Mouse (Mus musculus) left cerebral cortex, postnatal 4 days (tissue): ENCODE data around the gene S1pr1. TPM values are rescaled to one million over a fixed set of nuclear protein-coding genes. Genes with fewer than 3 reads are reported as not detected.

ENCODE experiments used
- DNase-seq: peaks from one replicate; pipeline ENCODE4 v3.0.0-alpha.2; 2022
- intact Hi-C: fragments of 180-260 bp; cut with DNase I; formaldehyde crosslinking; loops from one replicate; pipeline ENCODE4 v1.15.1; 2025
- total RNA-seq, 2 experiments: library from RNA; stranded (reverse); gene quantifications; 2 replicates each; pipeline ENCODE4 v1.2.3; 2021

The S1pr1 gene
- total RNA-seq, 2 experiments from 2014 or later = 27.0 to 27.5 TPM

DNA sequence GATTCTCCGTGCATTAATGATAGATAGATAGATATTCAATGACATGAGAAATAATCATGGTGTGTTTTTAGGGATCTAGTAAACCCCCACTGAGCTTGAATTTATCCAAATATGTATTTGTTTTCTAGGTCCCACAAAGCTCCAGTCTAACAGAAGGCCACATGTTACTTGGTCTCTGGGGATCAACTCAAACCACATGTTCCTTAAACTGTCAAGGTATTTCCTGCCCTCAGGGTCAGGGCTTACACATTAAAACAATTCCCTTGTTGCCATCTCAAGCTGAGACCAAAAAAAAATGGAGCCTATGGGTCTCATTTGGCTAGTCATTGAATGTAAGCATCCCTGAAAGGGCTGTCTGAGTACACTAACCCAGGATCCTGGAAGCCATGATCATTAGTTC lies 33.7 kb downstream of the S1pr1 start:
- intact Hi-C loops = no loop called here
- no peak for DNase-seq

DNA sequence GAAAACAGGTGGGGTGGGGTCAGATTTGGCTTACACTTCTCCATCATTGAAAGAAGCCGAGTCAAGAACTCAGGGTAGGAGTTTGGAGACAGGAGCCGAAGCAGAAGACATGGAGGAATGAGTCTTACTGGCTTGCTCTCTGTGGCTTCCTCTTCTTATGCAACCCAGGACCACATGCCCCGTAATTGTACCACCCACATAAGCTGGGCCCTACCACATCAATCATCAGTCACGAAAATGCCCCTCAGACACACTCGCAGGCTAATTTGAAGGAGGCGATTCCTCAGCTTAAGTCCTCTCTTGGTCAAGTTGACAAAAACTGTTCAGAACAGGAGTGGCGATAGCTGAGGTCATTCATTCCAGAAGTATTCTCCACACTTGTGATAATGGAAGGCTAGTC lies 35.9 kb downstream of the S1pr1 start:
- no peak for DNase-seq
- intact Hi-C loops = no loop called here

DNA sequence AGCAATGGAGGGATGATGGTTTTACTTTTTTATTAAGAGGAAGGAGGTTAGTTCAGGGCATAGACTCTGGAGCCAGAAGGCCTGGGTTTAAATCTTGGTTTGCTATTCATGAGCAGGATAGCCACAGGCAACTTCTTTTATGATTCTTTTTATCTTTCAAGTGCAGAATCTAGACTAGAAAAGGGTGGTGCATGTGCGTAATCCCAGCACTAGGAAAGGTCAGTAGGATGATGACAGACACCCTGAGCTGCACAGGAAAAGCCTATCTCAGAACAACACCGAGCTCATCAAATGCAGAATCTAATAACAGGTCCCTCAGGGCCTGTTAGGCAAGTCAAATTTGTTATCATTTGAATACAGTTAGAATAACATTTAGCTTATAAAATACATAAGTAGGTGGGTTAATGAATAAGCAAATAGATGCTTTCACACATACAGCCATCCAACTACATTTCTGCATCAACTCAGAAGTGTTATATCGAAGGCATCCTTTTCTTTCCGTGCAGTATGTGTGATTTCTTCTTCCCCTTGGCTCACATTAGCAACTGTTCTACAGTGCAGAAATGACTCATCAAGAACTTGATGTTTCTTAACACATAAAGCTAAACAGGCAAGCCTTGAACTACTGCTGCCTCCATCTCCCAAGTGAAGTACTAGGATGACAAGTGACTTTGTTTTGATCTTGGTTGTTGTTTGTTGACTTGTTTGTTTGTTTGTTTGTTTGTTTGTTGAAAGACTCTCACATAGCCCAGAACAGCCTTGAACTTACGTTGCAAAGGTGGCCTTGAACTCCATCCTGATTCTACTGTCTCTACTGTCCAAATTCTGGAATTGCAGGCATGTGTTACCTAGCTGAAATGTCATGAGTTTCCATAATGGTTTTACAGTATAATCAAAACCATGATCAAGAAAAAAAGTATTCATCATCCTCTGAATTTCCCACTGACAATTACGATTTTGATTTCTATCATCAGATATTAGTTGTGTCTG lies 39.0 kb downstream of the S1pr1 start:
- intact Hi-C loops = no loop called here
- DNase-seq = no peak

DNA sequence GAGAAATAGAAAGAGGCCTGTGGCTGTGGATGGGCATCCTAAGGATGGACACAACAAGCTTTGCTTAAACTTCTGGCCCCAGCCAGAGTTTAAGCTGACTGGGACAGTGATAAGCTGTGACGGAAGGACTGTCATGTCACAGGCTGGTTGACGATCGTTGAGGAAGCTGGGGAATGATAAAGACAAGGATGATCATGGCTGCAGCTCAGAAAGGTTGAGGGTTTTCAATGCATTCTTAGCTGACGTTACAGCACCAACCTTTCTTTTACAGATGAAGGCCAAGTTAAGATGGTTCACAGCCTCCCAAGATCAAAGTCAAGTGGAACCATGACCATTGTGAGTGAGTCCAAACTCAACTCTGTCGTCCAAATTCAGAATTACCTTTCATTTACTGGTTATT lies 40.2 kb downstream of the S1pr1 start:
- DNase-seq = no peak
- intact Hi-C loops = no loop called here

DNA sequence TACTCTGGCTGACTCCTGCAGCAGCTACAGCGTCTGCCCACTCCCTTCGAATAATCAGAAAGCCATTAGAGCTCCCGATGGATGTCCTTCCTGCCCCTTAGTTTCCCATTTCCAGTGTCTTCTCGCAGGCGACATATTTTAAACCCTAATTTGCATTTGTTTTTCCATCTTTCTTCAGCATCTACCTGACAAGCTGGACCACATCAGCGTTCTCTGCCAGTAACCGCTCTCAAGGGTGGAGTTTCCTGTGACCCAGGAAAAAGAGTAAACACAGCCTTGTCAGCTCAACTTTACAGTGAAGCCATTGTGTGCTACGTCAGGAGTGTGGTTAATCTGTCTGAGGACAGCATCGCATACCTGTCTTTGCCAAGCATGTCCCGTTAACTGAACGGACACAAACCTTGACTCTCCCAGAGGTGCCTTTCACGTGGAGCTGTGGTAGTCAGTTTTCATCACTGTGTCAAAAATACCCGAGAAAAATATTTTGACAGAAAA lies 41.2 kb downstream of the S1pr1 start:
- intact Hi-C loops = no loop called here
- no peak for DNase-seq

DNA sequence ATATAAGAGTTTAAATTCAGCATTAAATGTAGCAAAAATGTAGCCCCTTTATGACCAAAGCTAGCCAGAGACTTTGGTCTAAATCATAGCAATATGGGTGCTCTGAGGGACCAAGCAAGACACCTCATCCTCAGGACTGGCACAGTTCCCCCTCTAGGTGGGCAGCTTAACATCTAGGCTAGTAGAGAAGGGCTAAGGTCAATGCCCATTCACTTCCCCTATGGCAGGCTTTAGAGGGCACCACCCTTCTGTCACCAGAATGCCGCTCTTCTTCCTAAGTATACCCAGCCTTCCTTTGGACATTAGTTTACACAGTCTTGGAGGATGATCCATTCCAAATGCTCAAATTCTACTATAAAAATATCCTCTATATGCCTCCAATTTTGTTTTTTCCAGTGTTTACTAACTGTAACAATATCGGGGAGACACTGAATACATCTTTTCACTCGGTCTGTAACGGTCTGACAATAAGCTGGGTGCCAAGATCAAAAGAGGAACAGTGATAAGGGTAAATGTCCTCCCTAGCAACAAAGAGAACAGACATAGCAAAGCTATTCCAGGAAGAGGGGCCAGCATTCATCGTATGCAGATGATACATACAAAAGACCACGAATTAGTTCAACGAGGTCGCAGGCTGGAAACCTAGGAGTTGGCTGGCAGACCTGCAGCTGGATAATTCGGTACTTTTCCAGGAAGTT lies 41.8 kb downstream of the S1pr1 start:
- intact Hi-C loops = no loop called here
- no peak for DNase-seq

DNA sequence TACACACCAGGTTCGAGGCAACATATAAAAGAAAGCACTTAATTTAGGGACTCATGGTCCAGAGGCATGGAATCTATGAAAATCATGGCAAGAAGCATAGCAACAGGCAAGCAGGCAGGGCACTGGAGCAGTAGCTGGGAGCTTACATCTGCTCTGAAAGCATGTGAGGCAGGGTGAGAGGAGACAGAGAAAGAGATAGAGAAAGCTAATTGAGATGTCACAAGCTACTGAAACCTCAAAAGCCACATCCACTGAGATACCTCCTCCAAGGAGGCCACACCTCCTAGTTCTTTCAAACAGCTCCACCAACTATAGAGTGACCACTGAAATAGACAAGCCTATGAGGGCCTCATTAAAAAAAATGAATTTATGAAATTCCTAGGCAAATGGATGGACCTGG lies 45.6 kb downstream of the S1pr1 start:
- intact Hi-C loops = loop anchor here (10.0 kb wide), 1 partner anchor 226 kb away; no protein-coding TSS in a partner anchor
- DNase-seq = no peak

DNA sequence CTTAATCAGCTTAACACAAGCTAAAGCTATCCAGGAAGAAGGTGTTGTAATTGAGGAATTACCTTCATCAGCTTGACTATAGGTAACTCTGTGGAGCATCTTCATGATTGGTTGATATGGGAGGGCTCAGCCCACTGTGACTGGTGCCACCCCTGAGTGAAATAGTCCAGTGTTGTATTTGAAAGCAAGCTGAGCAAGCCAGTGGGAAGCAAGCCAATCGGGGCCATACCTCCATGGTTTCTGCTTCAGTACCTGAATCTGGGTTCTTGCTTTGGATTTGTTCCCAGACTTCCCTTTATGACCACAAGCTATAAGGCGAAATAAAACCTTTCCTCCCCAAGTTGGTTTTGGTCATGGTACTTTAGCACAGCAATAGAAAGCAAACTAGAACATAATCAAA lies 47.7 kb downstream of the S1pr1 start:
- intact Hi-C loops = loop anchor here (10.0 kb wide), 1 partner anchor 228 kb away; no protein-coding TSS in a partner anchor
- no peak for DNase-seq

DNA sequence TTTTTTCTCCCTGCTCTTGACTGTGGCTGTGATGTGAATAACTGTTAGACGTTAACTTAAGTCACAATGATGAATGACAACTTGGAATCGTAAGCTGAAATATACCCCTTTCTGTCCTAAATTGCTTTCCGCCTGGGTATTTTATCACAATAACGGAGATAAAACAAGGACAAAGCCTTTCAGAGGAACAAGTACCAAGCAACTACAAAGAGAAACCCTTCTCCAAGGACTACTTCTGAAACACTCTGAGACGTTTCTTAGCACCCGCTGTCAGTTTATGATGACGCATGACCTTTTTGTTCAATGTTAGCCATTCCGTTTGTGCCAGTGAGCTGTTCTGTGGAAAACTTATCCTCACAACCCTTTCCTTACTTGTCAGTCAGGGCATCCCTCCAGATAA lies 48.3 kb downstream of the S1pr1 start:
- DNase-seq = no peak
- intact Hi-C loops = loop anchor here (10.0 kb wide), 1 partner anchor 228 kb away; no protein-coding TSS in a partner anchor

DNA sequence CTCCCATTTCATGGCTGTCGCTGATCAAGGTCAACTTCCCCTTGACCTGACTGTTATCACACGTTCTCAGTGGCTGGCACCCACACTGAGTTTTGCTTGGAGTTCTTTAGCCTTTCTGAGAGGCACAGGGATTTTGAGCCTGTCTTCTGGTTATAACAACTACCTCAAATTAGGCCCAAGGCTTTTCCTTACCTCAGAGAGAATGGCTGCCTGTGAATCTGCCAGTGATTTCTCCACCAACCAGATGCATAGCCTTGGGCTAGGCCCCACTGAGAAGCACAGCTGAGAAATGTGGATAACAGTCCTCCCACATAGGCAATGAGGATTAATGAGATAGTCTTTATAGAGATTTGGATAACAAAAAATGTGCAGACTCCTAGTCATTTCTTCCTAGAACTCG lies 50.4 kb downstream of the S1pr1 start:
- DNase-seq = no peak
- intact Hi-C loops = loop anchor here (5.0 to 10.0 kb wide), 2 partner anchors 230 to 313 kb away; no protein-coding TSS in a partner anchor

DNA sequence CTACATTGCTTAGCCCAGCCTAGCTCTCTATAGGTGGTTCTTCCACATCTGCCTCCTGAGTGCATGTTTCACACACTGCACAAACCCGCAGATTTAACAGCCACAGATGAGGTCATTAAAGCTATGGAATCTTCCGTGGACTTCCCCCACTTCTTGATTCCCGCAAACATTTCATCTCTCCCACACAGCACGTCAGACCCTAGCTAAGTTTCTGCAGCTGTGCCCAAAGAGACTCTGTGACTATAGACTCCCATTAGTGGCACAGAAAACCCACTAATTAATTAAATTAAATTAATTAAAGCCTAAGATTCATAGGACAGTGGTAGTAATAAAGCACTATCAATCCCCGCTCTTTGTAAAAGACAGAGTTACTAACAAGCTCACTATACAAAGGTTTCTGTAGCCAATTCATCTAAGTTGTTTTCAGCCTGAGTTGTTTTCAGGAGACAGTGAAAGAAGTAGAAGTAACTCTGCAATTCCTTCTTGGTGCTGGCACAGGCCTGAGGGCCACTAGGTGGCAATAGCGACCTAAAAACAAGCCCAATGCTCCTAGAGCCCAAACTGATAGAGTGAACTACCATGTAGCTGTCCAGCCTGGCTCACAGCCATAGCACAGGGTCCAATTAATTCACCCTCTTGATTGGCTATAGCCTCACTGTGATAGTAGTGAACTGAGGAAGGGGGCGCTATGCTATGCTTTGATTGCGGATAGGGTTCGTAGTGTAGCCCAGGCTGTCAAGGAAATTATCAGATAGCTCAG lies 54.0 kb downstream of the S1pr1 start:
- DNase-seq = peak; percentile 76
- intact Hi-C loops = loop anchor here (5.0 to 10.0 kb wide), 2 partner anchors 234 to 316 kb away; no protein-coding TSS in a partner anchor

Other genes with a start within 250 kb of the S1pr1 start
- gene Dph5, start 172.8 kb upstream of the S1pr1 start, total RNA-seq = 10 to 100 TPM; 17.2 to 19.0 TPM